Mouse (Mus musculus) erythroblast, embryonic 14.5 days (primary cell): ENCODE results near the gene Tacr3. TPM values are rescaled to one million over a fixed set of nuclear protein-coding genes. Genes with fewer than 3 reads are reported as not detected.

Experiments
- H3K27me3 ChIP-seq: 2 replicates; pipeline ENCODE4 v1.6.1; 2012; ENCODE audit warnings: inconsistent platforms; ENCODE audit not compliant: control insufficient read depth
- H3K36me3 ChIP-seq: 2 replicates; pipeline ENCODE4 v1.6.1; 2012; ENCODE audit warnings: mild to moderate bottlenecking, inconsistent platforms; ENCODE audit not compliant: control insufficient read depth
- H3K4me1 ChIP-seq: 2 replicates; pipeline ENCODE4 v1.6.1; 2012; ENCODE audit warnings: inconsistent platforms; ENCODE audit not compliant: control insufficient read depth
- H3K4me3 ChIP-seq: replicated peaks from 2 replicates; pipeline ENCODE3; 2012; ENCODE audit warnings: moderate library complexity, mild to moderate bottlenecking, inconsistent platforms
- H3K9me3 ChIP-seq: 2 replicates; pipeline ENCODE4 v1.6.1; 2012; ENCODE audit warnings: low read length, inconsistent platforms, mixed read lengths; ENCODE audit not compliant: control insufficient read depth
- GATA1 ChIP-seq: IDR thresholded peaks from 2 replicates; pipeline ENCODE4 v1.6.1; 2012; ENCODE audit warnings: low read length, inconsistent platforms, mixed read lengths
- TAL1 ChIP-seq: IDR thresholded peaks from 3 replicates; pipeline ENCODE4 v1.6.1; 2012; ENCODE audit warnings: low read length, inconsistent platforms, mixed read lengths
- polyA plus RNA-seq: library from polyadenylated mRNA; stranded (reverse); fragments of >175 nt; gene quantifications from 2 replicates; pipeline ENCODE4 v1.2.3, GENCODE M21; 2012

The Tacr3 gene
- polyA plus RNA-seq, 1 experiment = not detected

GRCm38 (mm10) chr3:134978902-134979301 lies 150.1 kb downstream of the Tacr3 start:
- TF ChIP-seq GATA1 (no peak), TAL1 (no peak)
- no peaks in the 10 kb centered on the region for H3K4me1 ChIP-seq
- peaks cover 10% of the 10 kb centered on the region for H3K9me3 ChIP-seq
- no peaks in the 10 kb centered on the region for H3K27me3 ChIP-seq
- no peaks in the 10 kb centered on the region for H3K36me3 ChIP-seq
- no peak overlapping the region for H3K4me3 ChIP-seq

- H3K4me3 ChIP-seq = no peak overlapping the region
- H3K4me1 ChIP-seq = no peaks in the 10 kb centered on the region
- no peaks in the 10 kb centered on the region for H3K36me3 ChIP-seq
- no peak for TF ChIP-seq TAL1
- no peak for TF ChIP-seq GATA1
- peaks cover 10% of the 10 kb centered on the region for H3K9me3 ChIP-seq
- H3K27me3 ChIP-seq = no peaks in the 10 kb centered on the region
These were observed 151.3 kb downstream of the Tacr3 start for GRCm38 (mm10) chr3:134980140-134980539.
